In genomic region chr13:113869212-113870205, GRCm38 (mm10) we compare ENCODE assay signal across 8 mouse cellular contexts.
A peak's percentile ranks its signal among the peaks of the same experiment; 100 is the strongest.
DNase-seq lines count a peak whose midpoint lies in the region; ATAC-seq and TF ChIP-seq lines count a peak whose summit lies in the region.

No protein-coding gene starts in this region.

- TF ChIP-seq CTCF in gastrocnemius, adult 2 months (IDR thresholded peaks at IDR 0.05), result peak; percentile 89
- TF ChIP-seq CTCF in hindbrain, postnatal 0 days (IDR thresholded peaks at IDR 0.05; ENCODE audit: low read depth), result peak; percentile 80

- intact Hi-C loops in gastrocnemius, adult 2 months (cut with DNase I), result loop anchor here (5.0 kb wide), 1 partner anchor 602 kb away; no protein-coding TSS in a partner anchor

- DNase-seq in B cell, adult 2 months, result peak; percentile 80 to 83
- DNase-seq in ES-CJ7 (ENCODE audit: low read depth, low spot score), result peak; percentile 64
- peak; percentile 73 to 78 for DNase-seq in cerebellum, postnatal 14 days
- DNase-seq in gastrocnemius, adult 2 months, result peak; percentile 76
- DNase-seq in hindbrain, postnatal 0 days (ENCODE audit: low spot score), result peak; percentile 66
- DNase-seq in liver, embryonic 13.5 days, result peak; percentile 49
- DNase-seq in neural tube, embryonic 11.5 days (ENCODE audit: low spot score), result peak; percentile 56
- DNase-seq in thymus, postnatal 4 days, result peak; percentile 87

- H3K9me3 ChIP-seq in hindbrain, postnatal 0 days (ENCODE audit: low read length), result no peaks in the 10 kb centered on the region
- no peaks in the 10 kb centered on the region for H3K9me3 ChIP-seq in liver, embryonic 13.5 days (replicated peaks)
- H3K9me3 ChIP-seq in neural tube, embryonic 11.5 days (ENCODE audit: control insufficient read depth, low read length), result no peaks in the 10 kb centered on the region

- H3K4me1 ChIP-seq in hindbrain, postnatal 0 days (ENCODE audit: insufficient read depth, low read length), result no peaks in the 10 kb centered on the region
- peaks cover 32% of the 10 kb centered on the region for H3K4me1 ChIP-seq in liver, embryonic 13.5 days (replicated peaks)
- H3K4me1 ChIP-seq in neural tube, embryonic 11.5 days (ENCODE audit: control insufficient read depth, insufficient read depth, low read length), result no peaks in the 10 kb centered on the region

- 0 out of 2 replicates have a peak, but pooled peaks have one; percentile 66 for ATAC-seq in hindbrain, postnatal 0 days
- ATAC-seq in liver, embryonic 13.5 days (ENCODE audit: low read depth), result peak; percentile 55
- ATAC-seq in neural tube, embryonic 11.5 days (ENCODE audit: insufficient read depth, low FRiP score, low TSS enrichment), result peak; percentile 52; the same call in 1 of the 2 replicates

- no peaks in the 10 kb centered on the region for H3K36me3 ChIP-seq in hindbrain, postnatal 0 days (ENCODE audit: insufficient read depth, low read length)
- 0 out of 2 replicates have a peak, but pooled peaks cover 4% of the 10 kb centered on the region for H3K36me3 ChIP-seq in liver, embryonic 13.5 days
- H3K36me3 ChIP-seq in neural tube, embryonic 11.5 days (ENCODE audit: control insufficient read depth, insufficient read depth, low read length), result no peaks in the 10 kb centered on the region

- H3K4me2 ChIP-seq in hindbrain, postnatal 0 days (ENCODE audit: low read depth, low read length), result no peak overlapping the region
- H3K4me2 ChIP-seq in liver, embryonic 13.5 days, result peak overlapping the region; percentile 45
- H3K4me2 ChIP-seq in neural tube, embryonic 11.5 days (ENCODE audit: low read depth), result no peak overlapping the region

- H3K9ac ChIP-seq in hindbrain, postnatal 0 days (replicated peaks; ENCODE audit: low read length), result no peak overlapping the region
- no peak overlapping the region for H3K9ac ChIP-seq in liver, embryonic 13.5 days
- H3K9ac ChIP-seq in neural tube, embryonic 11.5 days (ENCODE audit: low read length), result no peak overlapping the region

- H3K4me3 ChIP-seq in gastrocnemius, adult 2 months, result 0 out of 2 replicates have a peak overlapping the region, but pooled peaks have one; percentile 9
- H3K4me3 ChIP-seq in hindbrain, postnatal 0 days (ENCODE audit: low read length), result no peak overlapping the region
- H3K4me3 ChIP-seq in liver, embryonic 13.5 days (replicated peaks), result no peak overlapping the region
- no peak overlapping the region for H3K4me3 ChIP-seq in neural tube, embryonic 11.5 days (ENCODE audit: low read depth, low read length)

- H3K27me3 ChIP-seq in hindbrain, postnatal 0 days (ENCODE audit: insufficient read depth, low read length), result no peaks in the 10 kb centered on the region
- no peaks in the 10 kb centered on the region for H3K27me3 ChIP-seq in liver, embryonic 13.5 days
- no peaks in the 10 kb centered on the region for H3K27me3 ChIP-seq in neural tube, embryonic 11.5 days (ENCODE audit: control insufficient read depth, insufficient read depth, low read length)

- 68% methylated on average over 20 of the region's 20 CpGs for WGBS in hindbrain, postnatal 0 days
- 50% methylated on average over 20 of the region's 20 CpGs for WGBS in liver, embryonic 13.5 days (ENCODE audit: insufficient replicate concordance)
- 72% methylated on average over 20 of the region's 20 CpGs for WGBS in neural tube, embryonic 11.5 days

- H3K27ac ChIP-seq in gastrocnemius, adult 2 months, result peak overlapping the region; percentile 60
- no peak overlapping the region for H3K27ac ChIP-seq in hindbrain, postnatal 0 days
- H3K27ac ChIP-seq in liver, embryonic 13.5 days, result peak overlapping the region; percentile 48
- H3K27ac ChIP-seq in neural tube, embryonic 11.5 days (ENCODE audit: low read depth, low read length), result no peak overlapping the region

Comparison
In these comparisons a context has a peak if more than half of its experiments do, and no peak if none do; other contexts are left out.
1. H3K27ac ChIP-seq: peak in gastrocnemius, adult 2 months (single experiment) and liver, embryonic 13.5 days (single experiment); none in hindbrain, postnatal 0 days (single experiment) and neural tube, embryonic 11.5 days (single experiment).
2. Peak in every context shown above with its lines, with median percentiles within 50 percentile points of each other: DNase-seq and ATAC-seq.